Mouse (Mus musculus): ENCODE data around the gene Rtp3.

Rtp3 gene

GRCm38 (mm10) chr9:110945926-110946325, 44.5 kb downstream of the Rtp3 start, which contains the start of gene Tdgf1:
Gene Tdgf1 (minus strand): TSS chr9:110946158.
- DNase-seq (ENCODE audit: low read depth, low spot score) = no peak

- no peak for DNase-seq (ENCODE audit: low read depth, low spot score)
Measured at GRCm38 (mm10) chr9:110945343-110945742, 45.0 kb downstream of the Rtp3 start.

DNA sequence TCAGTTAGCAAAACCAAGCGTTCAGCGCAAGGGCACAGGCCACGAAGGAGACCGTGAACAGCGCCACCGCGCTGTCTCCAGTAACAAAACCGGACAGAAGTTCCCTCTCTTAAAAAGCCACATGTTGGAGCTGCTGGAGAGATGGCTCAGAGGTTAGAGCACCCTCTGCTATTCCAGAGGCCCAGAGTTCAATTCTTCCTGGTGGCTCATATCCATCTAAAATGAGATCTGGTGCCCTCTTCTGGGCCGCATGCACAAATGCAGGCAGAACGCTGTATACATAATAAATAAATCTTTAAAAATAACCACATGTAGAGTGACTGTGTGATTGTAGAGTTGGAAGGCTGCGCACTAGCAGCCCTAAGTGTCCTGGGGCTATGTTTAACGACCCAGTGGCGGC, 46.1 kb downstream of the Rtp3 start:
- DNase-seq (ENCODE audit: low read depth, low spot score) = no peak

- no peak for DNase-seq (ENCODE audit: low read depth, low spot score)
Measured at GRCm38 (mm10) chr9:110937506-110938490, 52.6 kb downstream of the Rtp3 start.

- DNase-seq (ENCODE audit: low read depth, low spot score) = no peak
Measured at GRCm38 (mm10) chr9:110935941-110936340, 54.4 kb downstream of the Rtp3 start.
